Mouse (Mus musculus): ENCODE data around the gene Snrpb.

Gene Snrpb

GRCm38 (mm10) chr2:130178706-130179506 is at the start of gene Snrpb:
Snrpb (minus strand) TSS chr2:130179403.
- DNase-seq, result peak; percentile 85 to 90

GRCm38 (mm10) chr2:130211581-130211980 is 32.4 kb upstream of the Snrpb start:
- no peak for DNase-seq

DNA sequence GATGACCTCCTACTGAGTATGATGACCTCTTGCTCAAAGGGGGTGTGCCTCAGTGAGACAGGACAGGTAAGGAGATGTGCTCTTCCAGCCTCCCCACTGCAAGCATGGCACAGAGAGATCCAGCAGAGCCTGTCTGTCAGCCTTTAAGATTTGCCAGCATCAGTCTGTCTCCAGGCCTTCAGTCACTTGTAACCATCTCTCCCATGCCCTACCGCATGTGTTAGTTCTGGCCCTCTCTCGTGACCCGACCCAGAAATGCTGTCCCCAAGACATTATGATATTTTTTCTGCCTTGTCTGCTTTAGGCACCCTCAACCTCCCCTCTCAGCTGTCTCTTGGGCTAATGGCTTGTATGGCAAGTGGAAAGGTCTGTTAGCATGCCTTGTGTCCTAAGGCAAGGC is 30.4 kb upstream of the Snrpb start:
- DNase-seq, result no peak

DNA sequence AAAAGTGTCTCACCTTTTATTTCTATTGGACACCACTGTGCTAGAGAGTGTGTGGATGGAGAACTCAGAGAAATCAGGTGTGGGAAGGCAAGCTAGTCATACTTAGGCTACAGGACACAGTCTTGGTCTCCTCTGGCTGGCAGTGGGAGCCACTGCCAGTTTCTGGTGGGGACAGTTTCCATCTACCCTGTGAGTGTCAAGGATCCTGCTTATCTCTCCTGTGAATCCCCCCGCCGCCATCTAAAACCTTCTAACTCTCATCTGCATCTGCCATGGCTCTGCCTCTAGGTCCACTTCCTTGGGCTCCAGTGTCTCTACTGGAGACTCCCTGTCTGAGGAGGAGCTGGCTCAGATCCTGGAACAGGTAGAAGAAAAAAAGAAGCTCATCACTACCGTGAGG is 28.8 kb upstream of the Snrpb start:
- no peak for DNase-seq

- DNase-seq, result no peak
Measured at GRCm38 (mm10) chr2:130207376-130207775, 28.2 kb upstream of the Snrpb start.

DNA sequence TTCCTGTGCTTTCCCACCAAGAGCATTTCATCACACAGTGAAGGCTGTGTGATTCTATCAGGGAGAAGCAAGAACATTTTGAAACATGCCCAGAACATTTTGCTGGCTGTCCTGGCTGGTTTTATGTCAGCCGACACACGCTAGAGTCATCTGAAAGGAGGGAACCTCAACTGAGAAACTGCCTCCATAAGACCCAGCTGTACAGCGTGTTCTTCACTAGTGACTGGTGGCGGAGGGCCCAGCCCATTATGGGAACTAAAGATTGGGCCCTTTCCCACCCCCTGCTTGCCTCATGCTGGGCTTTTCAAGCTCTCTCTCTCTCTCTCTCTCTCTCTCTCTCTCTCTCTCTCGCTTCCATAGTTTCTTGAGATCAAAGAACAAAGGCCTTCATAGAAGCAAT is 21.8 kb upstream of the Snrpb start:
- no peak for DNase-seq

DNA sequence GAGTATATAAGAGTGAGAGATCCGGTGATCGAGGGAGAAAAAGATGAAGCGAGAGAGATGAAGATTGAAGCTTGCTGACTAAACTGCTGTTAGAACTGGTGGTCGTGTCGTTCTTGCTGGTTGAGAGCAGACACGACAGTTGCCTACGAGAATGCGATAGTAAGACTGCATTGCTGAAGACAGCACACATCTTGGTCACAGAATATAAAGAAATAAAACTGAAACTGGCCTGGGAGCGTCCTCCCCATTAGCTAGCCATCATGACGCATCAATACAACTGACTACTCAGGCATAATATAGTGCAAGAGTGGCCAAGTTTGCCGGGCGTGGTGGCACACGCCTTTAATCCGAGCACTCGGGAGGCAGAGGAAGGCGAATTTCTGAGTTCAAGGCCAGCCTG is 15.7 kb upstream of the Snrpb start, which contains the start of gene Tmc2:
TSS of gene Tmc2 (plus strand) at position 301 of the 400 bp plus-strand sequence.
- no peak for DNase-seq

- no peak for DNase-seq
Measured at GRCm38 (mm10) chr2:130188391-130188790, 9.2 kb upstream of the Snrpb start.

- no peak for DNase-seq
Measured at GRCm38 (mm10) chr2:130179507-130180019, 360 bp upstream of the Snrpb start.

DNA sequence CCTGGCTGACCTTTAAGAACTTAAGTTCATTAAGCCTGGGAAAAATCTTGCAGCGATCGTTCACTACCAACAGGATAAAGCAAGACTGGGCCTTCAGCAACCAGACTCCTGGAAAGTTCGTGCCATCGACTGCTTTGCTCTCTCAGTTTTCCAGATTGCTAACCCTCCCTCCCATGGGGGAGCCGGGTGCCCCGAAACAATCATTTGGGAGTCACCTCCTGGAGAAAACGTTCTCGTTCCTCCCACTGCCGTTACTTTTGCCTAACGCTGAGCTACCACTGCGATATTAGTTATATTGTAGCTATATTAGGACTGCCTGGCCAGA is 860 bp downstream of the Snrpb start:
- no peak for DNase-seq

DNA sequence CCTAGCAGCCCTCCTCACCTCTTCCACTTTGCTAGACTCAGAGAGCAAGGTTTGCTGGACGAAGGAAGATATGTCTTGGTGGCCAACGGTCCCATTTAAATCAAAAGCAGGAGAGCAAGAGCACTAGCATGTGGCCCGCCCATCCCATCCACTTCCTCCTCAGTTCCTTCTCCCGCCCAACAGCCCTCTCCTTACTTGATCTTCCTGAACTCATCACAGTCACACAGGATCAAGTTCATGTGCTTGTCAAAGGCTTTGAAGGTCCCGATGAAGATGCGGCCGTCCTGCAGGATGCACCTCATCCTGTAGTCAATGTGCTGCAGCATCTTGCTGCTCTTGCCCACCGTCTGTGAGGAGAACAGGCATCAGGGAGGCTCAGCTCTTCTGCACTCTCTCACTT is 2.4 kb downstream of the Snrpb start:
- no peak for DNase-seq

- no peak for DNase-seq
Measured at GRCm38 (mm10) chr2:130171674-130172073, 7.5 kb downstream of the Snrpb start.

DNA sequence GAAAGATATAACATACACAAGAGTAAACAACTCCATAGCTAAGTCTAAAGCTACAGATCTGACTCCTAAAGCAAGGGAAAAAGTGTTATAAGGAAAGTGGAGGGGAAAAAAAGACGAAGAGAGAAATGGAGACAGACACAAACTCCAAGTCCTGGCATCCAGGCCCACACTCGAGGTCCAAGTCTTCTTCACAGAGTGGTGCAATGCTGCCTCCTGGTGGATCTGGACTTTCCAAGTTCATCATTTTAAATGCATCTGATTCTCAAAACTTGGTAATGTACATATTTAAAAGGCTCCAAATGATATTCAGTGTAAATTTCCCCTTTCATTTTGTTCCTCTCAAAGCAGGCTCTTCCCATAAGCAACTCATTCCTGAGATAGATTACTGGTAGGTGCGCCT is 11.3 kb downstream of the Snrpb start:
- peak in 1 of 2 experiments; percentile 55 for DNase-seq

DNA sequence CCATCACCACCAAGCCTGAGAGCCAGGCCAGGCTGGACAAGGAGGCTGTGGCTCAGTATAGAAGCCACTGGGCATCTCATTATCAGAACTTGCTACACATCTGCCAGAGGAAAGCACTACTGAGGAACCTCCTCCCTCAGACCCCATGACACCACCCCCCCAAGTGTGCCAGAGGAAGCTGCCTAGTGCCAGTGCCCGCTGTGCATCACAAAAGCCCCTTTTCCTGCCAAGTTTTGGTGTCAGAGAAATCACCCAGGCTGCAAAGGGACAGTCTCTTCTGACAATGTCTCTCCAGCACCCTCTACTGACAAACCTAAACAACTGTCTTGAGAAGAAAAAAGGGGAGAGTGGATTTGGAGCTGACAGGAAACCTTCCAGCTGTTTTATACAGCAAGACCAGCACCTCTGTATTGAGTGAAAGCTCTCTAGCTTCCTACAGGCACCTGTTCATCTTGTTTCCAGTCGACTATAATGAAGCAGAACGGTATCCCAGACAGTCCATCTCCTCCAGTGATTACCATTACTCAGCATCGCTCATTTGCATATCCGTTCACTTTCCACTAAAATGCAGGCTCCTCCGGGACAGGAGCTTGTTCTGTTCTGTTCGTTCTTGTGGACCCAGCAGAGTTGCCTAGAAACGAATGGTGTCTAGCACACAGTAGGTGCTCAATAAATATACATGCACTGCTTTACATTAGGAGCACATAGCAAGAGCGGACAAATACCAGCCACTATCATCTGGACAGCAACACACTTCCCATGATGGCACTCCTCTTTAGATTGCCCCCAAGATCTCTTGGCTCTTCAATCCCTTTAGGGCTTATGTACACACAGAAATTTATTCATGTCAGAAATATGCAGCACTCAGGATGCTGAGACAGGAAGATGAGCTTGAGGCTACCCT is 12.6 kb downstream of the Snrpb start:
- DNase-seq, result no peak

- DNase-seq, result no peak
Measured at GRCm38 (mm10) chr2:130162701-130163100, 16.5 kb downstream of the Snrpb start.

DNA sequence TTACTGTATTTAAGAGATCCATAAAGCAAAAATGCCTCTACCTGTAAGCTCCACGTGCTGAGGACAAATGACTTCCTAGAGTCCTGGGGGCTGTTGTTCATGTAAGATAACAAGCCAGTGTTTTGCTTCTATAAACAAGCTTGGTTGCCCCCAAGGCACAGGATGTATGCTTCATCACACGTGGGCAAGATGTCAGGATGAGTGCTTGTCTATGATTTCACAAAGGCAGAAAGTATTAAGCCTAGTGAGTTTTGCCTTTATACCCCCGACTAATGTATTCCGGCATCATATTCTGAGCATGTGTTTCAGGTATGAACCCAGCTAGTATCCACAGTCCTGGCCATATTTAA is 21.1 kb downstream of the Snrpb start:
- DNase-seq, result no peak

GRCm38 (mm10) chr2:130157231-130158087 is 21.7 kb downstream of the Snrpb start:
- no peak for DNase-seq

- DNase-seq, result no peak
Measured at GRCm38 (mm10) chr2:130155851-130156250, 23.4 kb downstream of the Snrpb start.

GRCm38 (mm10) chr2:130155171-130155570 is 24.0 kb downstream of the Snrpb start:
- DNase-seq, result no peak

DNA sequence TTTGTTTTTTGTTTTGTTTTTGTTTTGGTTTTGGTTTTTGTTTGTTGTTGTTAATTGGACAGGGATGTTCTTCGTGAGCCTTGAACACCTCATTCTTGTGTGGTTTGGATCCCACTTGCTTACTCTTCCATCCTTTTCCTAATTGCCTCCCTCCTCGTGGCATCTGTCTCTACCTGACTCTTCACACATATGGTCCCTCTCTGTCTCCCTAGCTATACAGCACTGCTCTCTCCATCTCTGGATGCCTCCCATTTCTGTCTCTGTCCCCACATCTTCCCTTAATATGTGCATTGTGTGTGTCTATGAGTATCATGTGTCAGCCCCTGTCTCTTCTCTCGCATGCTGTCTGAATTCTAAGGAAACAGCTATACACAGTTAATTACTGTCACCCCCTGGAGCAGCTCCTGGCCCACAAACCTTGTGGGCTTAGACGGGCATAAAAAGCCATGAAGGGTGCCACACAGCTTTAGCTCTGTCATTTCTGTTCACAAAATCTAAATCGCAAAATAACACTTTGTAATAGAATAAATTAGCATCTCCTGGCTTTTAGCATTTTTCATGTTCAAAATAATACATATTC is 33.0 kb downstream of the Snrpb start:
- DNase-seq, result no peak

DNA sequence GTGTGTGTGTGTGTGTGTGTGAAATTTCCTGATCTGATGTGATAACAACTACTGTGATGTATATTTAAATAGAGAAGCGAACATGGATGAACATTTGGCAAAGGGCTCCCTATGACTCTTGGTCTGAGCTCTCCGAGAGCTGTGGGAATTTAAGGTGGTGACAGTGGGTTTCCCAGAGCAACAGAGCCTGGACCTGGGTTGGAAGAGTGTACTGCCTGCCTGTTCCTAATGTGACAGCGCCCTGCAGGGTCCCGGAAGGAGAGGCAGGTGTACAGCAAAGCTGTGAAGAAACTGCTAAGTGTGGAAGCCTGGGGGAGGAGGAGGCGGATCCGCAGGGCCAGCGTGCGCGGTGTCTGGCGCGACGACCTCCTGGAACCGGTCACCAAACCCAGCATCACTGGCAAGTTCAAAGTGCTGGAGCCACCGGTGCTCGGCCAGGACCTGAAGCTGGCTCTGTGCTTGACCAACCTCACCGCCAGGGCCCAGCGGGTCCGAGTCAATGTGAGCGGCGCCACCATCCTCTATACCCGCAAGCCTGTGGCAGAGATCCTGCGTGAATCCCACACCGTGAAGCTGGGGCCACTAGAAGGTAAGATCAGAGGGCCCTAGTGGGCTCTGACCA is 34.4 kb downstream of the Snrpb start:
- no peak for DNase-seq

DNA sequence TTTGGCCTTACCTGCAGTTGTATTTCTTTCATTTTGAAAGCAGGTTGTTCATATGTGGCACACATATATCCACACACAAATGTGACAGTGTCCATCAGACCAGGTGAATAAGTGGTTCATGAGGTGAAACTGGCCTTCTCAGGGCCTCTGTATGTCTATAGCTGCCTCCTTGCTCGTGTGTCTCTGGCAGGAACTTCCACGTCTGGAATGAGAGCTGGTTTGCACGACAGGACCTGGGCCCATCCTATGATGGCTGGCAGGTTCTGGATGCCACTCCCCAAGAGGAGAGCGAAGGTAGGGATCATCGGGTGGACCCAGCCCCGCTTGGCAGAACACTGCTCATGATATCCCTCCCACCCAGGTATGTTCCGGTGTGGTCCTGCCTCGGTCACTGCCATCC is 36.2 kb downstream of the Snrpb start:
- no peak for DNase-seq

All from kidney, adult 8-10 months (tissue).